Mouse (Mus musculus): ENCODE measurements around the gene Crebl2.

Gene Crebl2

GRCm38 (mm10) chr6:134820411-134820810 is 9.5 kb upstream of the Crebl2 start:
- DNase-seq (ENCODE audit: low spot score in 2 of 2): no peak

- DNase-seq (ENCODE audit: low spot score in 2 of 2): peak in 1 of 2 experiments; percentile 34
These were observed 7.1 kb upstream of the Crebl2 start for GRCm38 (mm10) chr6:134822844-134823243.

DNA sequence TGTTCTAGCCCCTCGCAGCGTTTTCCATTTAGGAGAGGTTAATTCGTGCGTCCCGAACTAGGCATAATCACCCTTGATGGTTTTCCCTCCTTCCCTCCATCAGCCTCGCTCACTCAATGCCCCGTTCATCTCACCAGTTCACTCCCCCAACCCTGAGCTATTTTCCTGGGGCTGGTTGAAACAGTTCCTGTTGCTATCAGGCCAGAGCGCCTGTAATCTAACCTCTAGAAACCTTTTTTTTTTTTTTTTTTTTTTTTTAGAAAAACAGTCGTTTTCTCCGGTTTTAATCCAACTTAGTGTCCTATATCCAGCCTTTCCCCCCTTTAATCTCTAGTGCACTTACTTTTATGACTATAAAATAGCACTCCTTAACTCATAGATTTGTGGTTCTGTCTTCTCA is 822 bp downstream of the Crebl2 start:
- no peak for DNase-seq (ENCODE audit: low spot score in 2 of 2)

GRCm38 (mm10) chr6:134834585-134835251 is 4.8 kb downstream of the Crebl2 start:
- DNase-seq (ENCODE audit: low spot score in 2 of 2): no peak

- no peak for DNase-seq (ENCODE audit: low spot score in 2 of 2)
These were observed 8.2 kb downstream of the Crebl2 start for GRCm38 (mm10) chr6:134838111-134838510.

DNA sequence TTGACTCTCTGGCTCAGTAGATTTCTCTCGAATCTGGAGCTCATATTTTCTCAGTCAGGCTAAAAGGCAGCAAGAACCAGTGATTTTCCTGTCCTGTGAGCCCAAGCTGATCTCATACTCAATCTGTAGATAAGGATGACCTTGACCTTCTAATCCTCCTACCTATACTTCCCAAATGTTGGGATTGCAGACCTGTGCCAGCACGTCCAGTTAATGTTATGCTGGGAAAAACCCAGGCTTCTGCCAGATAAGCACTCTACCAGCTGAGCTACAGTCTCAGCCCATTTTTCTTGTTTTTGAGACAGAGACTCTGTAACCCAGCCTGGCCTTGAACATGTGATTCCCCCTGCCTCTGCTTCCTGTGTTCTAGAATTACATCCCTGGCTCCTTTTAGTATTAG is 10.4 kb downstream of the Crebl2 start:
- DNase-seq (ENCODE audit: low spot score in 2 of 2): no peak

GRCm38 (mm10) chr6:134845726-134846125 is 15.8 kb downstream of the Crebl2 start:
- no peak for DNase-seq (ENCODE audit: low spot score in 2 of 2)

- DNase-seq (ENCODE audit: low spot score in 2 of 2): no peak
These were observed 16.4 kb downstream of the Crebl2 start for GRCm38 (mm10) chr6:134846308-134846707.

GRCm38 (mm10) chr6:134847550-134847949 is 17.6 kb downstream of the Crebl2 start:
- DNase-seq (ENCODE audit: low spot score in 2 of 2): no peak

- peak in 1 of 2 experiments; percentile 19 for DNase-seq (ENCODE audit: low spot score in 2 of 2)
These were observed 18.4 kb downstream of the Crebl2 start for GRCm38 (mm10) chr6:134848197-134848890.

GRCm38 (mm10) chr6:134849461-134849860 is 19.5 kb downstream of the Crebl2 start:
- no peak for DNase-seq (ENCODE audit: low spot score in 2 of 2)

DNA sequence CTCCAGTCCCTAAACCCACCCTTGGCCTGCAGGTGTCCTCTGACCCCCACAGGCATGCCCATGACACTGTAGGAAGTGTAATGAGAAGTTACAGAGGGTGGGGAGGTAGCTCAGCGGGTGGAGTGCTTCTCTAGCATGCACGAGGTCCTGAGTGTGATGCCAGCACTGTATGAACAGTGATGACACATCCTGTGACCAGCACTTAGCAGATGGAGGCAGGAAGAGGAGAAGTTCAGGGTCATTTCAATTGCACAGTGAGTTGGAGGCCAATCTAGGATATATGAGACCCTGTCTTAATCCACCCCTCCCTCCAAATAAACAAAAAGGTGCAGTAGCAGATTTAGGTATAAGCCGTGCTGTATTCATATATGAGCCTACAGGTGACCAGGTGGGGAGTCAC is 20.0 kb downstream of the Crebl2 start:
- no peak for DNase-seq (ENCODE audit: low spot score in 2 of 2)

GRCm38 (mm10) chr6:134854782-134855181 is 24.8 kb downstream of the Crebl2 start:
- no peak for DNase-seq (ENCODE audit: low spot score in 2 of 2)

GRCm38 (mm10) chr6:134855926-134856325 is 26.0 kb downstream of the Crebl2 start:
- no peak for DNase-seq (ENCODE audit: low spot score in 2 of 2)

DNA sequence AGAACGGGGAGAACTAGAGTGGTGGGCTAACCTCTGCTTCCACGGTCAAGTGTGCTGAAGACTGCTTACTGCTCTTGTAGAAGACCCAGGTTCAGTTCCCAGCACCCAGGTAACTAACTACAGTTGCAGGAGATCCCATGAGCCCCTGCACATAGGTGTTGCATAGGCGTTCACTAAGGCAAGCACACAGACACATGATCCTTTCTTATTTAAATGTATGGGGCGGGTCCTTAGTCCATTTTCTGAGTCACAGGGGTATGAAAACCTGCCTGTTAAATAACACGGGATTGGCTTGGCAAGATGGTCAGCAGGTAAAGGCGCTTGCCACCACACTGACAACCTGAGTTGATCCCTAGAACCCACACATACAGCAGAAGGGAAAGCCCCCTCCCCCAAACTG is 29.1 kb downstream of the Crebl2 start:
- DNase-seq (ENCODE audit: low spot score in 2 of 2): no peak

- DNase-seq (ENCODE audit: low spot score in 2 of 2): no peak
These were observed 30.3 kb downstream of the Crebl2 start for GRCm38 (mm10) chr6:134860275-134860674.

DNA sequence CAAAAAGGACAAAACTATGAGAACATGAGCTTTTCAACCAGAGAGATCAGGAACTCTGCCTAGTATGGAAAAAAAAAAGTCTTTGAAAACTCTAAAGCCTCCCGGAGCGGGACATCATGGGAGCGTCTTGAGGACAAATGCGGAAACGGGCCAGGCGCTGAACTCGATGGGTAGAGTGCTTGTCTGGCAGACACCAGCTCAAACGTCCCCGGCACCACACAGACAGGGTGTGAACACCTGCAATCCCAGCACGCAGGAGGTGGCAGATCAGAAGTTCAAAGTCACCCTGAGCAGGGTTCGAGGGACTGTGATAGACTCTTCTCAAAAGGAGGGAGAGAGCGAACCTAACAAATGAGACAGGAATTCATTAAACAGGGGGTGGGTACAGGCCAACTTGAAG is 31.4 kb downstream of the Crebl2 start:
- no peak for DNase-seq (ENCODE audit: low spot score in 2 of 2)

DNA sequence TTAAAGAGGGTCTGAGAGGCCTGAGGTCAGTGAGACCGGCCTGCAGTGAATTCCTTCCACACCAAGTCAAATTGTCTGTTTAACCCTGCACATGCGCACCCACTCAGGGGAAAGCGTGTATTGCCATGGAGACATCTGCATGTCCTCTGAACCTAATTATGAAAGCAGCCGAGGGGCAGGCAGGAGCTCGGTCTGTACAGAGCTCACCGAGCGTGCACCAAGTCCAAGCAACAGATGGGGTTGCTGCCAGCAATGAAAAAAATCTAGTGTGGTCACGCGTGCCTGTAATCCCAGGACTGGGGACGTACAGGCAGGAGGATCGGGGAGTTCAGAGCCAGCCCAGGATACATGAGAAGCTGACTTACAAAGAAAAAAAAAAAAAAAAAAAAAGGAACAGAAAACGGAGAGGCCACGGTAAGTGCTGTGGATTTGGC is 32.7 kb downstream of the Crebl2 start:
- no peak for DNase-seq (ENCODE audit: low spot score in 2 of 2)

- DNase-seq (ENCODE audit: low spot score in 2 of 2): peak; percentile 74 to 85
These were observed 33.2 kb downstream of the Crebl2 start for GRCm38 (mm10) chr6:134863146-134863545.

- DNase-seq (ENCODE audit: low spot score in 2 of 2): no peak
These were observed 36.2 kb downstream of the Crebl2 start for GRCm38 (mm10) chr6:134866113-134866512.

DNA sequence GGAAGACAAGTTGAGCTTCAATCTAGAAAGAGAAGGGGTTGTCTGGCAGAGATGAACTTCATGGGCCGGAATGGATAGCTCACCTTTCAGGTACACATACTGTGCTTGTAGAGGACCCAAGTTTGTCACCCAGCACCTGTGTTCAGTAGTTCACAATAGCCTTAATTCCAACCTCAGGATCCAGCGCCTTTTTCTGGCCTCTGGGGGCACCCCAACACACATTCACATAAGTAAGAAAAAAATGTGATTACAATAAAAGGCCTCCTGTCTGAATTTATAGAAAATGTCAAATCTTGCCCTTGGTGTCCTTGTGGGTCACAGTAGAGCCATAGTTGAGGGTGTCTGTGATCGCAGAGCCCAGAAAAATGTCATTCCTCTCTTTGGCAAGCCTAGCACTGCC is 37.4 kb downstream of the Crebl2 start:
- DNase-seq (ENCODE audit: low spot score in 2 of 2): no peak

GRCm38 (mm10) chr6:134870209-134870742 is 40.3 kb downstream of the Crebl2 start:
- no peak for DNase-seq (ENCODE audit: low spot score in 2 of 2)

DNA sequence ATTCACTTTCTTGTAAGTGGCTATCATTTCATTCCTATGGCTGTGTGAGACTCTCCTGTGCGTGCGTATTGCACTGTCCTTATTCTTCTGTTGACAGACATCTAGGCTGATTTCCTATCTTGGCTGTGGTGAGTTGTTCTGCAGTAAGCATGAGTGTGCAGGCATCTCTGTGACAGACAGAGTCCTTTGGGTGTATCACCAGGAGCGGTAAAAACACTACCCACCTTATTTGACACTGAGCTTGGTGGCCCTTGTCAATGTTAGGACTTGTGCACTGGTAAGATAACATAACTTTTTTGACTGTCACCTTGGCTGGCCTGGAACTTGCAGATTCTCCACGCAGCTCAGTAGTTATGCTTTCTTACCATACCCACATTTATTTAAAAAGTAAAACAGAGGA is 40.9 kb downstream of the Crebl2 start:
- no peak for DNase-seq (ENCODE audit: low spot score in 2 of 2)
